Mouse (Mus musculus) mesoderm, embryonic 11.5 days (tissue): ENCODE measurements at regions not wholly inside any gene's neighbourhood (a gene's known extent, or its start where the extent isn't known, plus 50 kb on each side); places are given as distances from the start of the nearest gene placed in this dataset.
A peak's percentile ranks its signal among the peaks of the same experiment; 100 is the strongest.

Experiments
- DNase-seq: peaks from one replicate; pipeline ENCODE4 v3.0.0-alpha.2; 2012; ENCODE audit warnings: low read depth, low spot score

DNA sequence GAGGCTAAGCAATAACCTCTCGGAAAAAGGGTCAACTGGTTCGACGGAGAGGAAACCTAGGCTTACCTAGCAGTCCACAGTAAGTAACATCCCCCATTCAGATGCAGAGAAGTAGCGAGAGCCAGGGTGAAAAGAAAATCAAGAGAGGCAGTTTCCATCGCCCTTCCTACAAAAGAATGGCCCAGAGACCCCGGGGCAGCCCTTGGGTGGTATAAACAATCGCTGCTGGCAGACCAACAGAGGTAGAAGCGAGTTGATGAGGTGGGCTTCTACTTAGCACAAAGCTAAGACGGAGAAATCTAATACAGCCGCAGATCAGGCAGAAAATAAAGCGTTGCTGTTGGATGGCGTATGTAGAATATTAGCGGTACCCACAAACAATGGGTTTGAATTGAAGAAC, 57.8 kb upstream of the Arl15 start:
- DNase-seq, result no peak

DNA sequence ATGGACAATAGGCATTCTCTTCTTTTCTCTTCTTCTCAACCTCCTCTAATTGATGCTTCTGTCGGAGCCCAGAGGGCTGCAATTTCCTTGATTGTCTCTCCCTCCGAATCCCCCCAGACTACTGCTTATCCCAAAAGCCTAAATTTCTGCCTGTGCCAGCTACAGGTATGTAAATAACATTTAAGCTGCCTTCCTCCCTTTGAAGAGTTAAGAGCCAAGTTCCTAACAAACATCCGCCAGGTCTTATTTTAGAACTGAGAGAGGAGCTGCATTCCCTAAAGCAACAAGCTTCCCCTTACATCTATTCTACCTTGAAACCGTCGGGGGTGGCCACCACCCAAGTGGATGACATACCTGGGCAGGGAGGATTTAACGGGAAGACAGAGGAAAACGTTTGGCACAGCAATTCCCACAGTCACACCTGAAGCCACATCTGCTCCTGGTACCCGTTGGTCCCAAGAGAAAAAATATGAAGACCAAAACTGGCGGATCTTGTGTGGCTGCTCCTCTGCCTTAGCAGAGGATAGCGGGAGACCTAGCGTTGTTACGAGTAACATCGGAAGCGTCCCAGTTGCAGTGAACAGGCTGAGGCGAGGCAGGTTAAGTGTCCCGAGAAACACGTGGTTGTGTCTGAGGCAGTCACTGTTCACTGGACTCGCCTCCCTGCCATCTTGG, 58.6 kb upstream of the Arl15 start:
- DNase-seq, result no peak

DNA sequence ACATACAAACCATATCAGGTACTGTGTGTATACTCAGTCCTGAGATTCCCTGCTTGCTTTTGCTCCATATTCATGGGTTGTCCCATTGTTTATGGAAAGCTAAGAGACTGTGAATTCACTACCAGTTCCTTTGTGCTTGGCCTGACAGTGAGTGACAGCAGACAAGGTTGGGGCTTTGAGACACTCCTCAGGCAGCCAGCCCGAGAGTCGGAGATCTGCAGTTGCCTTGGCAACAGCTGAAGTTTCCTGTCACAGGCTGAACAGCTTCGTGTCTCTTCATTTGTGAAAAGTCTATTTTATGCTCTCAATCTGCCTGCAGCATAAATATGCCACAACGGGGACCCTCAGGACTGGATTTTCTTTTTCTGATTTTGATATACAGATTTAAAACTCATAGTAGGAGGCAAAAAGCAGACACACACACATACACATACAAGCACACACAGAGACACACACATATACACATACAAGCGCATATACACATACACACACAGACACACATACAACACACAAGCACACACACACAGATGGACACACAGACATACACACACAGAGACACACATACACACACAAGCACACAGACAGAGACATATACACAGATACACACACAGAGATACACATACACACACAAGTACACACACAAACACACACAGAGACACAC, 60.0 kb upstream of the Arl15 start:
- peak; percentile 75 for DNase-seq

DNA sequence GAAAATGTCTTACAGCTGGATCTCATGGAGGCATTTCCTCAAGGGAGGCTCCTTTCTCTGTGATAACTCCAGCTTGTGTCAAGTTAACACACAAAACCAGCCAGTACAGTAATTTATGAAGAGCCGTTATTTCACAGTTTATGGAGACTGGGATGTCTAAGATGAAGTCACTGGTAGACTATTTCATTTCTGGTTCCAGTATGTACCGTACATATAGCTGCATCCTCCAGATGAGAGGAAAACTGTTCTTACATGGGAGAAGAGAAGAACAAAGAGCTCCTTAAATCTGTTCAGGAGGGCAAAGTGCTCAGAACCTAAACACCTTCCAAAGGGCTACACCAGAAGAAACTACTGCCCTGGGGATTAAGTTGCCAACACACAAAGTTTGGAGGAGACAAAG, 60.6 kb upstream of the Arl15 start:
- no peak for DNase-seq

DNA sequence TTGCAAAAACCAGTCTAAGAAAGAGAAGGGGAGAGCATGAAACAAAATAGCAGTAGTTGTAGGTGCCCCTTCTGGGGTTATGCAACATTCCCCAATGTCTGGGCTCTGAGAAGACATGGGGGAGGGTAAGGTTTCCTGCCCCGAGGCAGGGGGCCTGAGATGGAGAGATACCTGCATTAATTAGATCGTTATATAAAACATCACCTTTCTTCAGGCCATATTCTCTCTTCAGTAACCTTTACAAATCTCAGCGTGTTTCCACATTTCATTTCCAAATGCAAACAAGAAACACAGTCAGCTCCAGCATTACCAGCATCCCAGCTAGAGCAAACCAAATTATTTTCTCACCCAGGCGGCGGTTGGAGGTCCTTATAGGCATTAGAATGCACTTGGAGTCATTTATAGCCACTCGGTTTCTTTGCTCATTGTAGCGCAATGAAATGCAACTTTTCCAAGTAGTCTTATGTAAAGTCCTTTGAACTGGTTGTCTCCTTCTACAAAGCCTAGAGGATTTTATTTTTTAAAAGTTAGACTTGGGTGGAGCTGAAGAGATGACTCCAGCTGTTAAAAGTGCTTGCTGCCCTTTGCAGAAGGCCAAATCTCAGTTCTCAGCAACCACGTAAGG, 63.4 kb upstream of the Arl15 start:
- DNase-seq, result no peak

DNA sequence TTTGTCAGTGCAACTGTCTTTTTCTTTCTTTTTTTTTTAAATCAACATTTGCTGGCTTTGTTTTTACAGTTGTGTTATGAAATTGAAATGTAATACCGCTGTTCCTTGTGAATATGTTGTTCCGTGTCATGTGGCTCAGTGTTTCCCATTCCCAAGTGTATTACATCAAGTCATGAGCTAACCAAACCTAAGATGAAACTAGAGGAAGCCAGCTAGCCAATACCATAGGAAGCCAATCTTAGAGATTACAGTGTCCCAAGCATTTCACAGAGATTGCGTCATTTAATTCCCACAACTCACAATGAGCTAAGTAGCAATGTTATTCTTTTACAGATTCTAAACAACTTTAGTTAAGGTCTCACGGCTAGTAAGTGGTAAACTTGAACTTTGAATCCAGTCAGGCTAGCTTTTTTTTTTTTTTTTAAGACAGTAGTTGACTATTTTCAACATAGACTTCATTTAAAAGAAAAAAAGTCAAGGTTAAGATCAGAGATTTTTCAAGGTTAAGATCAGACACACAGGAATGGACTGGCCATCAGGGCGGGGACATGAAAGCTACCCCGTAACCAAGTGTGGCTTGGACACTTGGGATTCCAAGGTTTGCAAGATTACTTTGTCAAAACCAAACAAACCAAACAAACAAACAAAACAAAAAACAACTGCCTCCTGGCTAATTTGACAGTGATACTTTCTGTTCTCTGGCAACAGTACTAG, 64.1 kb upstream of the Arl15 start:
- no peak for DNase-seq

DNA sequence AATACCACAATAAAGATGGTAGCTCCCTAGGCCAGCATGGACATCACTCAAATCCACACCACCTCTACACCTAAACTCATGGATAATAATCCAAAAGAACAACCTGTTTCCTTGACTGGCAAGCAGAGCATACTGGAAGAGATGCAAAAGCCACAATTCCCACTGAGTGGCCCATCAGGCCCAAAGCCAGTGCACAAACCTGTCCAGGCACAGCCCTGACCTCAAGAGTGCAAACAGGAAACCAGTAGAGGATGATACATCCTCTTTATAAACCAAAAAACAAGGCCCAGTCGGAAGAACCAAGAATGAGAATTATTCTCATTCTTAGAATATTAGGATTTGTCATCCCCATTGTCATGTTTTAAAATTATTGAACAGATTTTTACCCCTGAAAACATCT, 64.7 kb upstream of the Arl15 start:
- DNase-seq, result no peak

DNA sequence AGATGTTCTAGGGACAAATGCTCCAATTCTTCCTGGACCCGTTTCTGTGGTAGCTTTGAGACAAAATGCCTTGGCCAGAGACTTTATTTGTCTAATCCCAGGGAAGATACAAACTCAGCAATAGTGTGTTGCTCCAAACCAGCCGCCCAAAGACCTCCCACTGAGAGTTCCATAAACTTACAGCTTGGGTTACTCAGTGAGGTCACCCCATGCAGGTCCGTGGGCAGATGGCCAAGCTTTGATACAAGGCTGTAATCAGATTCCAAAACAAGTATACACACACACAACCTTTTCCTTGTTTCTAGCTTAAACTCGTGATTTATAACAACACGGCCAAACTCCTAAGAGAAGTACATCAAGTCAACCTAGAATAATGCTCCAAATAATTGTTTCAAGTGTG, 64.6 kb upstream of the Hspb3 start:
- DNase-seq, result peak; percentile 71

DNA sequence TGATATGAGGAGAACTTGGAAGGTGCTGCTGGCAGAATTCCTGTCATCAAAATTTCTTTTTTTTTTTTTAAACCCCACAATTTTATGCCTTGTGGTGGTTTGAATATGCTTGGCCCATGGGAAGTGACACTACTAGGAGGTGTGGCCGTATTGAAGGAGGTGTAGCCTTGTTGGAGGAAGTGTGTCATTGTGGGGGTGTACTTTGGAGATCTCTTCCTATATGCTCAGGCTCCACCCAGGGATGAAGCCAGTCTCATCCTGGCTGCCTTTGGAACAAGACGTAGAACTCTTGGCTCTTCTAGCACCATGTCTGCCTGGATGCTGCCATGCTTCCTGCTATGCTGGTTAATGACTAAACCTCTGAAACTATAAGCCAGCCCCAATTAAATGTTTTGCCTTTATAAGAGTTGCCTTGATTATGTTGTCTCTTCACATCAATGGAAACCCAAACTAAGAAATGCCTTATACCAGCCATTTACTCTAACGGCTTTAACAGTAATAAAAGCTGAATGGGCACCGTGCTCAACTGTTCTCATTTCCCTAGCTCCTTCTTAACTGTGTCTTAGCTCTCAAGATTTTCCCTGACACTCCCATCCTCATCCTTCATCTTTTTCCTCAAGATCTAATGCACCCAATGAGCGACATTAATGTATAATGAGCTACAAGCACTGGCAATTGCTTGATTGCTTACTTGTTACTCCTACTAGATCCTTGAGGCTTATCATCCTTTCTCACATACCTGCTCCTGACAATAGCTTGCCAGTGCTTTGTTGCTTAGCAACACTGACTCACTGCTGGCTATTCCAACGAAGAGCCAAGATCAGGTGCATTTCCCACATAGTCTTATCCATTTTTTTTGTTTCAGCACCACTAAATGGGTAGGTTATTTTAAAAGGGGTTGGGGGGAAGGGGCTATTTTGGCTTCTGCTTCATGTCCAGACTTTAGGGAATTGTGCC, 61.7 kb upstream of the Hspb3 start:
- DNase-seq, result no peak

DNA sequence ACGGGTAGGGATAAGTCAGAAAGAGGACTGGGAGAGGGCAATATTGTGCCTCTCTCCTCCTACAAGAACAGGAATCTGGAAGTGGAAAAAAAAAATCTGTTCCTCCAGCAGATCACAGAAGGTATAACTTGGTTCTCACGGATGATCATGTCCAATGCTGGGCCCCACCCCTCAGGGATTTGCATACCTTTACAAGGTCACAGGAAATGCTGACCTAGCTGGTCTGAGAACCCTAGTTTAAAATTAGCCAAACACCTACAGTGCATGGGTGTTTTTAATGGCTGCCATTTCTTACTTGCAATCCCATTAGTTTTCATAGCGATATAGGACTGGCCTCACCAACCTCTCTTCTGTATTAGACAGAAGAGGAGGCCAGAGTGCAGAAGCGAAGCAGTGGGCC, 51.8 kb upstream of the Hspb3 start:
- DNase-seq, result no peak

DNA sequence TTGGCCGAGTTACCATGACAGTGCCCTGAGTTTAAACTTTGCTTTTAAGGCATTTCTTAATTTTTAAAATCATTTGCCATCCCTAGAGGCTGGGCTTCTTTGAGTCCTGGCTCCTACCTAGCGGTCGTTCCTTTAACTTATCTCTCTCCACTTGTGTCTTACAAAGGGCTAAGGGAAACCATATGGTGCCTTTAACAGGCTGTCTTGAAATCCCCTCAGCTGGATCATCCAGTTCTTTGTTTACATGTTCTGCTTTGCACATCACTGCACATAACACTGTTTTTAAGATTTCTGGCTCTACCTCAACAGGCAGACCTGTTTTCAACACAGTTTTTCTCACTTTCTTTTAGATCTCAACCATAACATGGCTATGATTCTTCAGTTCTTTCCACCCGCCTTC, 50.4 kb upstream of the Hspb3 start:
- no peak for DNase-seq
